Mouse (Mus musculus): ENCODE data around the gene Ano1.

- TF ChIP-seq GATA1 (IDR thresholded peaks at IDR 0.05; ENCODE audit: borderline replicate concordance, low read length) (no peak), FLI1 (IDR thresholded peaks at IDR 0.05; ENCODE audit: low read length) (no peak)
Measured at GRCm38 (mm10) chr7:144620721-144621681, 130.8 kb downstream of the Ano1 start.
